Mouse (Mus musculus) cerebellum, postnatal 36 days (tissue): ENCODE results near the gene Creld2.

Experiments used
- DNase-seq, 2 experiments: peaks; one replicate each; pipeline ENCODE4 v3.0.0; 2021 to 2022; ENCODE audit warnings: mixed read lengths in 2 of 2

Creld2 gene

GRCm38 (mm10) chr15:88868024-88868742 is 48.7 kb downstream of the Creld2 start:
- DNase-seq = no peak

- no peak for DNase-seq
Measured at GRCm38 (mm10) chr15:88870418-88871185, 51.2 kb downstream of the Creld2 start.

- DNase-seq = no peak
Measured at GRCm38 (mm10) chr15:88874061-88874460, 54.6 kb downstream of the Creld2 start.

- no peak for DNase-seq
Measured at GRCm38 (mm10) chr15:88874477-88874876, 55.0 kb downstream of the Creld2 start.

- no peak for DNase-seq
Measured at GRCm38 (mm10) chr15:88875625-88876081, 56.2 kb downstream of the Creld2 start.
